Mouse (Mus musculus) lung, adult 2 months (tissue): ENCODE measurements around the gene Ppfibp1.

Source experiments
- CTCF ChIP-seq: fragments of 200-500 bp; IDR thresholded peaks from 2 replicates; pipeline ENCODE4 v1.5.1; 2011; ENCODE audit warnings: mild to moderate bottlenecking, low read length, control low read depth; ENCODE audit not compliant: insufficient read depth
- POLR2A ChIP-seq: fragments of 200-500 bp; IDR thresholded peaks from 2 replicates; pipeline ENCODE4 v1.6.1; 2011; ENCODE audit warnings: low read depth, mild to moderate bottlenecking, control low read depth, low read length, borderline replicate concordance; ENCODE audit errors: extremely low read depth

DNA sequence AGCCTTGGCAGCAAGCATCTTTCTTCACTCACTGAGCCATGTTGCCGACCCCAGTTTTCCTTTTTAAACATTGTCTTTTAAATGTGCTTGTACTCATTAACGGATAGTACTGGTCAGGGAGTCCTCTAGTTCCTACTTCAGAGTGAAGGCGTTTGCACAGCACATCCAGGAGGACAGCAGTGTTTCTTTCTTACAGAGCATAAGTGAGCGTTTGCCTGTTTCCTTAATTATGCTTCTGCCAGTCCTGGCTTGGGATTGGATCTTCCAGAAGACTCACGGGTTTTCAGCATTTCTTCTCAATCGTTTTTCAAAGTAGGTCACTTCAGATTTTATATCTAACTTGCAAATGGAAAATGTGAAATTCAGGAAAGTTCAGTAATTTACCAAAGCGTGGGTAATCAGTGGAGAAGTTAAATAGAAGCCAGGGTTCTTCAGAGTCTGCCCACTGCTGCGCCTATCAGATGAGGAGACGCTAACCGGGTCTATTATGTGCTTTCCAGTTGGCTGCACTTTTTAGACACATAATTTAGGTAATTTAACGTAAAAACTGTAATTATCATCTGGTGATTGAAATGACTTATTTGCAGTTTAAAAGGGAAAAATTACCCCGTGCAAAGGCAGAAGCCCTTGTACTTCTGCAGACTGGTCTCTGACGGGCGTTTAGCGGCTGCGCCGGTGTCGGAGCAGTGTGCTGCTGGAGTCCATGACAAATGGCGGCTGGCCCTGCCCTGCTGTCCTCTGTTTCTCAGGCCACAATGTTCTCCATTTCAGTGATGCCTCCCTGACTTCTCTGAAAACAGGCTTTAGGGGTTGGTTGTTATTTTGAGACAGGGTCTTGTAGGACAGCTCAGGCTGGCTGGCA is 165.7 kb downstream of the Ppfibp1 start:
- TF ChIP-seq CTCF (no peak), POLR2A (no peak)
